Mouse (Mus musculus) thymus, postnatal 0 days (tissue): ENCODE results near the gene Zic5. TPM values are rescaled to one million over a fixed set of nuclear protein-coding genes. Genes with fewer than 3 reads are reported as not detected.
"Not testable (repeated sequence)": the region's sequence is repeated elsewhere in the genome, so short reads cannot be mapped to it uniquely, and the experiment has no call there.

Experiments
- DNase-seq: peaks from one replicate; pipeline ENCODE4 v3.0.0-alpha.2; 2015; ENCODE audit warnings: low spot score
- polyA plus RNA-seq: library from polyadenylated mRNA; unstranded; fragments of >200 nt; fragmentation: Nextera tagmentation; extraction: Ambion mirVana; gene quantifications from 2 replicates; pipeline ENCODE4 v1.2.1, GENCODE M21; 2015

Gene Zic5
- polyA plus RNA-seq, 1 experiment from 2014 or later, result not detected

GRCm38 (mm10) chr14:122465931-122466490 lies 534 bp upstream of the Zic5 start:
- DNase-seq, result no peak

GRCm38 (mm10) chr14:122464351-122464762 lies 1.1 kb downstream of the Zic5 start:
- no peak for DNase-seq

DNA sequence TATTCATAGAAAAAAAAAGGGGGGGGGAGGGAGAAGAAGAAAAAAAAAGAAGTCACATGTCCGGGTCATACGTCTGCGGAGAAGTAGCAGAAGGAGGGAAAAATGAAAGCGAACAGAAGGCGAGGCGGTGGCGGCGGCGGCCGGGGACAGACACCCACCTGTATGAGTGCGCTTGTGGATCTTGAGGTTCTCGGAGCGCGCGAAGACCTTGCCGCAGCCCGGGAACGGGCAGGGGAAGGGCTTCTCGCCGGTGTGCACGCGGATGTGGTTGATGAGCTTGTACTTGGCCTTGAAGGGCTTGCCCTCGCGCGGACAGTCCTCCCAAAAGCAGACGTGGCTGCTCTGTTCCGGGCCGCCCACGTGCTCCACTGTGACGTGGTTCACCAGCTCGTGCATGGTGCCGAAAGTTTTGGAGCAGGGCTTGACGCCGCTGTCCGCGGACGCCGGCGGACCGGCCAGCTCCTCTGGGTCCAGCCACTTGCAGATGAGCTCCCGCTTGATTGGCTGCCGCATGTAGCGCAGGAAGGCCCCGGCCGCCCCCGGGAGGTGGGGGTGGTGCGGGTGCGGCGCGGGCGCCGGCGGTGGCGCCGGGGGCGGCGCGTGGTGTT lies 1.6 kb downstream of the Zic5 start:
- DNase-seq, result not testable (repeated sequence)

GRCm38 (mm10) chr14:122463080-122463691 lies 2.3 kb downstream of the Zic5 start:
- no peak for DNase-seq

GRCm38 (mm10) chr14:122462689-122463079 lies 2.8 kb downstream of the Zic5 start:
- DNase-seq, result no peak

- DNase-seq, result no peak
Observed at GRCm38 (mm10) chr14:122461966-122462365, 3.5 kb downstream of the Zic5 start.

- no peak for DNase-seq
Observed at GRCm38 (mm10) chr14:122461500-122461899, 4.0 kb downstream of the Zic5 start.

DNA sequence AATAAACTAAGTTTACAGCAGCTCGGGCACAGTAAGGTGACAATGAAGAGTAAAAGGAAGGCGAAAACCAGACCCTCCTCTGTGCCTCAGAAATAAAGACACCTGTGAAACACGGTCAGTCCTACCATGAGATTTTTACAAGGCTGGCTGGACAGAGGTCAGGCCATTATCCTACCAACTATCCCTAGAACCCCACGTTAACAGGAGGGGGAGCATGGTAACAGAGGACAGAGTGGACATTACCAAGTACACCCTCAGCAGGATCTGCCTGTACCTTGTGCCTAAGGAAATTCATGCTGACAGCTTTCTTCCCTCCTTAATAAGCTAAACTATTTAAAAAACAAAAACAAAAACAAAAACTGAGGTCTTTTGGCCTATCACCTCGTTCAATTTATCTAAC lies 5.3 kb downstream of the Zic5 start:
- no peak for DNase-seq

DNA sequence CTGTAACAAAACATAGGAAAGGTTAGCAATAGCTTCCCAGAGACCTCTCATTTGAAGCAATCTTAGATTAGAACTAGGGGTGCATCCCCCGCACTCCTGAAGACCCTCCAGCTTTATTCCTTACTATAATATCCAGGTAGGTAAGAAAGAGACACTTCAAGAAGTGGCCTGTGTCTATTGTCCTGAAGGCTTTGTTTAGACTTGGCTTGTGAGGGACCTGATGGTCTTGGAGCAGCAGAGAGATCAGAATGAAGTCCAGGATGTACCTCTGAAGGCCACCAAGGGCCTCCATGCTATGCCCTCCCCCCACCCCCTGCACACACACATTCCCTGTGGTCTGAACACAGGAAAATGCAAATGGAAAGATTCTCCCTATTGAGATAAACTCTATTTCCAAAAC lies 5.7 kb downstream of the Zic5 start:
- no peak for DNase-seq

DNA sequence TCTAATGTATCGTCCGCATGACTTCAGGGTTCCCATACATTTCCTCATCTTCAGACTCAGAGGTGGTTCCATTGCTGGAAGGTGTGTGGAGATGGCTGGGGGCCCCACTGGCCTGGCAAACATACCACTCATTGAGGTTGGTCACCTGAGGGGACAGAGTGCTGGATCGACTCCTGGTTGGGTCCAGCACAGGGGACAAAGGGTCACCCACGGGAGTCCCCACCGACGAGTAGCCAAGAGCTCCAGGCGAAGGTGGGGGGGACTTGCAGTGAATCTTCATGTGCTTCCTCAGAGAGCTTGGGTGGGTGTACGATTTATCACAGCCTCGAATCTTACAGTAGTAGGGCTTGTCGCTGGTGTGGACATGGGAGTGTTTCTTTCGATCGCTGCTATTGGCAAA lies 6.1 kb downstream of the Zic5 start:
- not testable (repeated sequence) for DNase-seq

DNA sequence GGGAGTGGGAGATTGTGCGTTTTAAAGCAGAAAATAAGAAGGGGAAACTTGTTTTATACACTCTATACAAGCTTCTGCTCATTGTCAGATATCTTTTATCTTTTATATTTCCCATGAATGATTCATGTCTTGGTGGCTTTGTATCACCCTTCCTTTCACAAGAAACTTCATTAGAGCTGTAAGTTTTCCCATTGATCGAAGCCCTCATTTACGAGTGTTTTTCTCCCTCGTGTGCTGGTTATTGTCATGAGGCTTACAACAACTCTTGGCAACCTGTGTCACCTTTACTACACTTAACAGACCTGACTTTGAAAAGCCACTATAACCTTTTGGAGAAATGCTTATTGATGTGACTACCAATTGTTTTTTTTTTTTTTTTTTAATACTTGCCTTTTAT lies 9.9 kb downstream of the Zic5 start:
- DNase-seq, result no peak

DNA sequence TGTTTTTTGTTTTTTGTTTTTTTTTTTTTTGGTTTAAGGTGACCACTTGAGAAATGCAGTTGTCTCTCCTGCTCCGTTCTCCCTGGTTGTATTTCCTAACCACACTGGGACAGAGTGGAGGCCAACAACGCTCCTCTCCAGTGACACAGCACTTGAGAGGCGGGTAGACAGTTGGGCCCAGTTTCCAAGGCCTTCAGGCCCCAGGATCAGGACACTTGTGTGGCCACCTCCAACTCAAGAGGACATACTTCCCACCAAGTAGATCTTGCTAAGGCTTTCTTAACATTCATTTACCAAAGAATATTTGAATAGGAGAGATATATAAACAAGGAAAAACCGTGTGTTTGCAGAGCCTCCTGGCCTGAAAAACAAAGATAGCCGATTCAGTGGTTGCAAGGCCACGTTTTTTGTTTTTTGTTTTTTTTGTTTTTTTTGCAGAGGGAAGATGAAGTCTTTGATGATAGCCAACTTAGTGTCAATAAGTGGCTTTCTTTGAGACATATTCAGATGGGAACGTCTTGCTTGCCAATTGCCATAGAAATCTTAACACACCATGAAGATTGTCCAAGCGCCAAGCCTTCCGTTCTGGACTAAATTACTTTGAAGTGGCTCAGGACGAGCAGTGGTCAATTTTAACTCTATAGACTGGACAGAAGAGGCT lies 10.4 kb downstream of the Zic5 start:
- DNase-seq, result no peak

- no peak for DNase-seq
Observed at GRCm38 (mm10) chr14:122453996-122454738, 11.3 kb downstream of the Zic5 start.

DNA sequence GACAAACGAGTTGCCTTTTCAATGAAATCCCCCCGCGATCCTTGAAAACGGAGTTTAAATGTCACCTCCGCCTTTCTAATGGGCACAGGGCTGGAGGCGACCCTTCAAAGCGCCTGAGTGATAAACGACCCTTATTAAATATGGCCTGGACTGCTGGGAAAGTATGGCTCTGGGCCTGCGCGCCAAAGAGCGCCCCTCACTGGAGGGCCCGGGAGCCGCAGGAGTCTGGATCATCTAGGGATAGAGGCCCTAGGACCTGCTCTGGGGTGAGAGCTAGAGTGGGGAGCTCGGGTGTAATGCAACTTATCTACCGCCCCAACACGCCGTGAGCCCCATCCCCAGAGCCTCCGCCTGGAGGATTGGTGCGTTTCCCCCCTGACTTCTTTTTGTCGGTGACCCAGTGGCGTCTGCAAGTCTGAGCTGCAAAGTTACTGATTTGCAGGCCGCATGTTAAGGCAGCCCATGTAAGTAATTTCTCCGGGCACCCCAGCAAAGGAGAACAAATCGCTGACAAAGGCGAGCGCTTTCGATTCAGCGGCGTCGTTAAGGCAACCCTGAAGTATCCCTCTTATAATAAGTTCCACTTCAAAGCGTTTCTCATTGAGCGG lies 12.0 kb downstream of the Zic5 start:
- DNase-seq, result no peak

- no peak for DNase-seq
Observed at GRCm38 (mm10) chr14:122452701-122453387, 12.6 kb downstream of the Zic5 start.

DNA sequence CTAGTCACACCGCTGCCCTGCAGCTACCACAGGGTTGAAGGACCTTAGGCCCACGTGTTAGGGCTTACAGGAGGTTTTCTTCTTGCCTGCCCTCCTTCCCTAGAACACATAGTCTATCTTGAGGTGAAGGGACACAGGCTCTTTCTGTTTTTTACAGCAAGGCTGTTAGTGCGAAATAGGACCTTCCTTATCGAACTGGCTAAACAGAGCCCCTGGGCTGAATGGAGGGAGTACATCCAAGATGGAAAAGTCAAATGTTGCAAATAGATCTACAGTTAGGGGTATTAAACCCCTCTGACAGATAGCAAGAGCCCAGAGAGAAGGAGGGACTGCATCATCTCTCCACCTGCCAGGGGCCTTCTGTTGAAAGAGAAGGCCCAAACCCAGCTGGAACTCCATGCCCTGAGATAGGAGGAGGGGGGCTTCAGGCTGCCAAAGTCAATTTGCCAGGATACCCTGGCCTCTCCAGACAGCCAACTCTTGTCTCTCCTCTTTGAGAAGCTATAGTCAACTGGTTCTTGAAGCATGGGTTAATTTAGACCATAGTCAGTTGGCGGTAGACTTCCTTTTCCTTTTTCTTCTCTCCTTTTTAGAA lies 13.8 kb downstream of the Zic5 start:
- DNase-seq, result no peak

- DNase-seq, result no peak
Observed at GRCm38 (mm10) chr14:122450496-122451382, 14.7 kb downstream of the Zic5 start, which contains the start of gene Gm5089. TSS of gene Gm5089 (minus strand) at chr14:122451115.

- DNase-seq, result no peak
Observed at GRCm38 (mm10) chr14:122449601-122450495, 15.6 kb downstream of the Zic5 start.
